Mouse (Mus musculus): ENCODE measurements around the gene Dcaf11. TPM values are rescaled to one million over a fixed set of nuclear protein-coding genes. Genes with fewer than 3 reads are reported as not detected.

The Dcaf11 gene
- polyA plus RNA-seq, 1 experiment from 2014 or later: 81.5 TPM

DNA sequence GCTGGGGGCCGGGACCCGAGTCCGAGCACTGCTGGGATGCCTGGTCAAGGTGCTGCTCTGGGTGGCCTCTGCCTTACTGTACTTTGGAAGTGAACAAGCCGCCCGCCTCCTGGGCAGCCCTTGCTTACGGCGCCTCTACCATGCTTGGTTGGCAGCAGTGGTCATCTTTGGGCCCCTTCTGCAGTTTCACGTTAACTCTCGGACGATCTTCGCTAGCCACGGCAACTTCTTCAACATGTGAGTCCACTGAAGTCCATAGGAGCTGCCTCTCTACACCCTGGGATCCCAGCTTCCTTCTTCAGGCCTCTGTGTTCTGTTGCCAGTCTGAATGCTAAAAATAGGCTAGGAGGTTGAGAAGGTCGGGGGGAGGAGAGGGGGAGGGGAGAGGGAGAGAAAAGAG, 15.9 kb downstream of the Dcaf11 start:
- 73% methylated on average over 13 of the region's 13 CpGs for WGBS
- H3K4me1 ChIP-seq (replicated peaks; ENCODE audit: control insufficient read depth, insufficient read depth, low read length): peaks cover 3% of the 10 kb centered on the region; the same call in 1 of the 2 replicates
- no peak overlapping the region for H3K9ac ChIP-seq (ENCODE audit: low read depth, low read length)
- no peaks in the 10 kb centered on the region for H3K9me3 ChIP-seq (ENCODE audit: control insufficient read depth, low read length)
- DNase-seq (ENCODE audit: low spot score): no peak
- no peak overlapping the region for H3K4me3 ChIP-seq (ENCODE audit: low read depth, low read length)
- no peak for ATAC-seq (ENCODE audit: low FRiP score)
- no peak overlapping the region for H3K27ac ChIP-seq (ENCODE audit: low read depth, low read length)
- no peaks in the 10 kb centered on the region for H3K27me3 ChIP-seq (ENCODE audit: control insufficient read depth, insufficient read depth, low read length)
- H3K36me3 ChIP-seq (ENCODE audit: control insufficient read depth, insufficient read depth, low read length): peaks cover 2% of the 10 kb centered on the region; the same call in 1 of the 2 replicates
- no peak overlapping the region for H3K4me2 ChIP-seq (replicated peaks; ENCODE audit: low read depth, low read length)

DNA sequence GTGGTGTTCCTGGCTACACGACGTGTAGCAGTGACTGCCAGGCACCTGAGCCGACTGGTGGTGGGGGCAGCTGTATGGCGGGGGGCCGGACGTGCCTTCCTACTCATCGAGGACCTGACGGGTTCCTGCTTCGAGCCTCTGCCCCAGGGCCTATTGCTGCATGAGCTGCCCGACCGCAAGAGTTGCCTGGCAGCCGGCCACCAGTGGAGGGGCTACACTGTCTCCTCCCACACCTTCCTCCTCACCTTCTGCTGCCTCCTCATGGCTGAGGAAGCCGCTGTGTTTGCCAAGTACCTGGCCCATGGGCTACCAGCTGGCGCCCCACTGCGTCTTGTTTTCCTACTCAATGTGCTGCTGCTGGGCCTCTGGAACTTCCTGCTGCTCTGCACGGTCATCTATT, 16.6 kb downstream of the Dcaf11 start:
- DNase-seq (ENCODE audit: low spot score) (no peak), ATAC-seq (ENCODE audit: low FRiP score) (no peak)
- no peaks in the 10 kb centered on the region for H3K9me3 ChIP-seq (ENCODE audit: control insufficient read depth, low read length)
- H3K9ac ChIP-seq (ENCODE audit: low read depth, low read length): no peak overlapping the region
- WGBS: 84% methylated on average over 16 of the region's 16 CpGs
- H3K27ac ChIP-seq (ENCODE audit: low read depth, low read length): no peak overlapping the region
- H3K4me3 ChIP-seq (ENCODE audit: low read depth, low read length): no peak overlapping the region
- peaks cover 2% of the 10 kb centered on the region; the same call in 1 of the 2 replicates for H3K36me3 ChIP-seq (ENCODE audit: control insufficient read depth, insufficient read depth, low read length)
- H3K27me3 ChIP-seq (ENCODE audit: control insufficient read depth, insufficient read depth, low read length): no peaks in the 10 kb centered on the region
- no peak overlapping the region for H3K4me2 ChIP-seq (replicated peaks; ENCODE audit: low read depth, low read length)
- H3K4me1 ChIP-seq (replicated peaks; ENCODE audit: control insufficient read depth, insufficient read depth, low read length): peaks cover 3% of the 10 kb centered on the region; the same call in 1 of the 2 replicates

DNA sequence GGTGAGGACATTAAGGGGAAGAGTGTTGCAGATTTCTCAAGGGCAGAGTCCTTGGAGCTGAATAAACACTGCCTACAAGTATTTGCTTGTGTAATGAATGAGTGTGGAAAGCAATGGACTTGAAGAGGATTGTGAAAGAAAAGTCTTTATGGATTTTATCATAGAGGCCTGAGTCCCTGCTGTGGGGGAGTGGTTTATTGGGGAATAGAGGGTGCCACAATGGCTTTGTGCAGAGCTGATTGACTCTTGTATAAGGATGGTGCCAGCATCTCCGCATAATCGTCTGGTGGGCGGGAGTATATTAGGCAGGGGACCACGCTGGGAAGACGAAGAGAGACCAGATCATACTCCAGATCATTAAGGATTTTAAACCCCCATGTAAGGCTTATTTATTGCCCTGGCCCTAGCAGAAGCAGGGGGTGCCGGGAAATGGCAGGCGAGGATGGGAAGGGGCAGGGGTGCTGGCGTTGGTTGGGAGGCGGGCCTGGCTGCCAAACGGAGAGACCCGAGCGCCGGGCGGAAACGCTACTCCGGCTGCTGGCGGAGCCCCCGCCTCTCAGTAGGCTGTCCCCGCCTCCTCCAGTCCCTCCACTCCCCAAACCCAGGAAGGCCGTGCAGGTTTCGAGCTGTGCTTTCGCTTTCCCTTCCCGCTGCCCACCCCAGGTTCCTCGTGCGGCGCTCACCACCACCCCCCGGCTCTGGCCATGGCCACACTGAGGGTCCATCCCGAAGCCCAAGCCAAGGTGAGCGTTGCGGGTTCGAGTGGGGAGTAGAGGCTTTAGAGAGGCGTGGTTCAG, 18.3 kb downstream of the Dcaf11 start, which contains the start of gene Psme1:
Gene Psme1 (plus strand): TSS at position 253 of the 797 bp plus-strand sequence.
- Histone ChIP-seq H3K9ac (ENCODE audit: low read depth, low read length) (peak within 1 kb of the TSS; percentile 83), H3K36me3 (ENCODE audit: control insufficient read depth, insufficient read depth, low read length) (peaks cover 2% of the 10 kb centered on the region; the same call in 1 of the 2 replicates), H3K4me1 (replicated peaks; ENCODE audit: control insufficient read depth, insufficient read depth, low read length) (peaks cover 3% of the 10 kb centered on the region; the same call in 1 of the 2 replicates), H3K27me3 (ENCODE audit: control insufficient read depth, insufficient read depth, low read length) (no peaks in the 10 kb centered on the region), H3K4me2 (replicated peaks; ENCODE audit: low read depth, low read length) (peak within 1 kb of the TSS; percentile 85), H3K27ac (ENCODE audit: low read depth, low read length) (peak within 1 kb of the TSS; percentile 75; the same call in 1 of the 2 replicates), H3K9me3 (ENCODE audit: control insufficient read depth, low read length) (no peaks in the 10 kb centered on the region), H3K4me3 (ENCODE audit: low read depth, low read length) (peak within 1 kb of the TSS; percentile 63)
- DNase-seq (ENCODE audit: low spot score) (peak; percentile 78), ATAC-seq (ENCODE audit: low FRiP score) (peak; percentile 89)
- WGBS: under 1% methylated on average over 30 of the region's 32 CpGs

DNA sequence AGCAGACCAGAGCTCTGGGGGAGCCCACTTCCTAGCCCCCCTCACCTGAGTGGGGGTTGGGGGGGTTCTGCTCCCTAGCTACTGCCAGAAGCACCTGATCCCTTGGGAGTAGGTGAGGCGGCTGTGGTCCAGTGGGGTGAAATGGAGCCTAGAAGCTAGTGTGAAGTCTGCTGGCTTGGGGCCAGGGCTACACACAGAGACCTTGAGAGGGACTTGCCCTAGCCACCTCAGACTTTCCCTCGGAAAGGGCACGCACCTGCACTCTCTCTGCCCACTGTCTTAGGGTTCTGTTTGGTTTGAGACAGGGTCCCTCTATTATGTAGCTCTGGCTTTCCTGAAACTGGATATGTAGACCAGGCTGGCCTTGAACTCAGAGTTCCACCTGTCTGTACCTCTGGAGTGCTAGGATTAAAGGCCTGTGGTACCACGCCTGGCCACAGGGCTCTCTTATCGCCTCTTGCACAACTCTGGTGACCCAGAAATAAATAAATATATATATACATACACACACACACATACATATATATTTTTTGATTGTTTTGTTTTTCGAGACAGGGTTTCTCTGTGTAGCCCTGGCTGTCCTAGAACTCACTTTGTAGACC, 19.0 kb downstream of the Dcaf11 start:
- Histone ChIP-seq H3K9me3 (ENCODE audit: control insufficient read depth, low read length) (no peaks in the 10 kb centered on the region), H3K27me3 (ENCODE audit: control insufficient read depth, insufficient read depth, low read length) (no peaks in the 10 kb centered on the region), H3K4me3 (ENCODE audit: low read depth, low read length) (peak overlapping the region; percentile 63), H3K4me2 (replicated peaks; ENCODE audit: low read depth, low read length) (peak overlapping the region; percentile 85), H3K36me3 (ENCODE audit: control insufficient read depth, insufficient read depth, low read length) (peaks cover 2% of the 10 kb centered on the region; the same call in 1 of the 2 replicates), H3K27ac (ENCODE audit: low read depth, low read length) (peak overlapping the region; percentile 75; the same call in 1 of the 2 replicates), H3K4me1 (replicated peaks; ENCODE audit: control insufficient read depth, insufficient read depth, low read length) (peaks cover 3% of the 10 kb centered on the region; the same call in 1 of the 2 replicates), H3K9ac (ENCODE audit: low read depth, low read length) (peak overlapping the region; percentile 83)
- ATAC-seq (ENCODE audit: low FRiP score): peak; percentile 62
- DNase-seq (ENCODE audit: low spot score): no peak
- WGBS: 41% methylated on average over 6 of the region's 6 CpGs

DNA sequence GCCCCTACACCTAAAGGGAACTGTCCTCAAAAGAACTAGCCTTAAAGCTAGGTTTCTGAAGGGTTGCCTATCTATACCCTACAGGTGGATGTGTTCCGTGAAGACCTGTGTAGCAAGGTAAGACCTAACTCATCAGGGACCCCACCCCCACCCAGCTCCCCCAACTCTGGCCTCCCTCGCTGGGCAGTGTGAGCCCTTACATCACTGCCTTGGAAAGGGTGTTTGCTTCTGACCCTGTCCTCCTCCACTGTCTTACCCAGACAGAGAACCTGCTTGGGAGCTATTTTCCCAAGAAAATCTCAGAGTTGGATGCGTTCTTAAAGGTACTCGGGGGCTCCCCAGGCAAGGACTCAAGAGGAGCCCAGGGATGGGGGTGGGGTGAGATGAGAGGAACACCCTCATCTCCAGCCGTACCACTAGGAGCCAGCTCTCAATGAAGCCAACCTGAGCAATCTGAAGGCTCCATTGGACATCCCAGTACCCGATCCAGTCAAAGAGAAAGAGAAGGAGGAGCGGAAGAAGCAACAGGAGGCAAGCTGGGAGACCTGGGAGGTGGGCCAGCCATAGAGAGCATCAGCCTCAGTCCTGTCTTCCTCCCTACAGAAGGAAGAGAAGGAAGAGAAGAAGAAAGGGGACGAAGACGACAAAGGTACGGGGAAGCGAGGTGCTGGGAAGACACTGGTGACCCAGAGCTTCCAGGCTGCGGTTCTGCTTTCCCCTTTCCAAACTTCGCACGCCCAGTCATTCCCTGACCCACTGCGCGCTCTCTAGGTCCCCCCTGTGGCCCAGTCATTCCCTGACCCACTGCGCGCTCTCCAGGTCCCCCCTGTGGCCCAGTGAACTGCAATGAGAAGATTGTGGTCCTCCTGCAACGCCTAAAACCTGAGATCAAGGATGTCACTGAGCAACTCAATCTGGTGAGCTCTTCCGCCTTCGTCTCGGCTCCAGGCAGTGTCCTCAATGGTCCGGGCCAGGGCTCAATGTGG, 20.0 kb downstream of the Dcaf11 start:
- Histone ChIP-seq H3K27ac (ENCODE audit: low read depth, low read length) (no peak overlapping the region), H3K9me3 (ENCODE audit: control insufficient read depth, low read length) (no peaks in the 10 kb centered on the region), H3K4me1 (replicated peaks; ENCODE audit: control insufficient read depth, insufficient read depth, low read length) (peaks cover 3% of the 10 kb centered on the region), H3K4me3 (ENCODE audit: low read depth, low read length) (no peak overlapping the region), H3K27me3 (ENCODE audit: control insufficient read depth, insufficient read depth, low read length) (no peaks in the 10 kb centered on the region), H3K4me2 (replicated peaks; ENCODE audit: low read depth, low read length) (no peak overlapping the region), H3K36me3 (ENCODE audit: control insufficient read depth, insufficient read depth, low read length) (peaks cover 2% of the 10 kb centered on the region; the same call in 1 of the 2 replicates), H3K9ac (ENCODE audit: low read depth, low read length) (no peak overlapping the region)
- ATAC-seq (ENCODE audit: low FRiP score) (no peak), DNase-seq (ENCODE audit: low spot score) (no peak)
- WGBS: 86% methylated on average over 23 of the region's 23 CpGs

DNA sequence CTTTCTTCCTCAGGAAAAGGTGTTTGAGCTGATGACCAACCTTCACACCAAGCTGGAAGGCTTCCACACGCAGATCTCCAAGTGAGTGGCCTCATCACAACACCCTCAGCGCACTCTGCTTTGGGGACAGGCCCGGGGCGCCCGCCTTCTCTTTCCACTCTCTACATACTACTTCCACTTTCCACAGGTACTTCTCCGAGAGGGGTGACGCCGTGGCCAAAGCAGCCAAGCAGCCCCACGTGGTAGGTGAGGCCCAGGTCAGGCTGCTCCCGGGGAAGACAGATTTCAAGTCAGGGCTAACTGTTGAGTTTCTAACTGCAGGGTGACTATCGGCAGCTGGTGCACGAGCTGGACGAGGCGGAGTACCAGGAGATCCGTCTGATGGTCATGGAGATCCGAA, 20.9 kb downstream of the Dcaf11 start:
- Histone ChIP-seq H3K4me2 (replicated peaks; ENCODE audit: low read depth, low read length) (no peak overlapping the region), H3K9ac (ENCODE audit: low read depth, low read length) (no peak overlapping the region), H3K9me3 (ENCODE audit: control insufficient read depth, low read length) (no peaks in the 10 kb centered on the region), H3K36me3 (ENCODE audit: control insufficient read depth, insufficient read depth, low read length) (peaks cover 2% of the 10 kb centered on the region; the same call in 1 of the 2 replicates), H3K4me1 (replicated peaks; ENCODE audit: control insufficient read depth, insufficient read depth, low read length) (peaks cover 3% of the 10 kb centered on the region), H3K4me3 (ENCODE audit: low read depth, low read length) (no peak overlapping the region), H3K27me3 (ENCODE audit: control insufficient read depth, insufficient read depth, low read length) (no peaks in the 10 kb centered on the region), H3K27ac (ENCODE audit: low read depth, low read length) (no peak overlapping the region)
- no peak for ATAC-seq (ENCODE audit: low FRiP score)
- DNase-seq (ENCODE audit: low spot score): no peak
- WGBS: 94% methylated on average over 16 of the region's 16 CpGs

DNA sequence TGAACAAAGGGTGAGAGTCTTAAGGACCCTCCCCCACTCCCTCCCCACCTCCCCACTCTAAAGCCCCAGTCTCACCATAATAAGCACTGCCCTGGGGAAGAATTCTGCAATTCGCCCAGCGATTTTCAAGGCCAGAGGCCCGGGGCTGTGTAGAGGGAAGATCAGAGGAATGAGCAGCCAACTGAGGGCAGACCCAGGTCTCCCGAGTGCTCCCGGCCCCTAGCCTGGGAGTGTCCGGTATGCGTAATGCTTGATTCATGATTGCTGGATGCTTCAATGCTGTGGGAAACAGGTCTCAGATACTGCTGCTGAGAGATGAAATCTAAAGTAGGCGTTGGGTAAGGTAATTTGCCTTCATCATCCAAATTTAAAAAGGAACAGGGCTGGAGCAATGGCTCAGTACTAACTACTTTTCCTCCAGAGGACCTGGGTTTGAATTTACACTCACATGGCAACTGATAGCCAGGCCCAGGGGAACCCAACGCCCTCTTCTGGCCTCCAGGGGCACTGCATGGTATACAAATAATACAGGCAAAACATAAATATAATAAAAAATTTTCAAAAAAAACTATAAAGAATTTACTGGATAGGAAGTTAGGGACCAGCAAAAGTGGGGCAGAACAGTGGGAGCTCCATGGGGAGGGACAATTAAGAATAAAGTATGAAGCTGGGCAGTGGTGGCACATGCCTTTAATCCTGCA, 22.3 kb downstream of the Dcaf11 start:
- Histone ChIP-seq H3K9ac (ENCODE audit: low read depth, low read length) (no peak overlapping the region), H3K4me2 (replicated peaks; ENCODE audit: low read depth, low read length) (no peak overlapping the region), H3K27ac (ENCODE audit: low read depth, low read length) (no peak overlapping the region), H3K9me3 (ENCODE audit: control insufficient read depth, low read length) (no peaks in the 10 kb centered on the region), H3K4me1 (replicated peaks; ENCODE audit: control insufficient read depth, insufficient read depth, low read length) (peaks cover 3% of the 10 kb centered on the region), H3K4me3 (ENCODE audit: low read depth, low read length) (no peak overlapping the region), H3K27me3 (ENCODE audit: control insufficient read depth, insufficient read depth, low read length) (no peaks in the 10 kb centered on the region), H3K36me3 (ENCODE audit: control insufficient read depth, insufficient read depth, low read length) (peaks cover 2% of the 10 kb centered on the region; the same call in 1 of the 2 replicates)
- ATAC-seq (ENCODE audit: low FRiP score): no peak
- no peak for DNase-seq (ENCODE audit: low spot score)
- 79% methylated on average over 9 of the region's 9 CpGs for WGBS
